Mouse (Mus musculus) intestine, embryonic 16.5 days (tissue): ENCODE data around the gene C1qtnf4. TPM values are rescaled to one million over a fixed set of nuclear protein-coding genes. Genes with fewer than 3 reads are reported as not detected.
"Not testable (repeated sequence)": the region's sequence is repeated elsewhere in the genome, so short reads cannot be mapped to it uniquely, and the experiment has no call there.

Experiments used
- ATAC-seq: fragments of 200-750 bp; cut with Nextera tagmentation; 2 replicates; pipeline ENCODE4 v1.8.0; 2017; ENCODE audit warnings: moderate TSS enrichment, moderate library complexity
- H3K27ac ChIP-seq: fragments of 300-500 bp; sonication (generic); 2 replicates; pipeline ENCODE4 v1.5.1; 2014; ENCODE audit warnings: mild to moderate bottlenecking, low read length
- H3K27me3 ChIP-seq: fragments of 300-500 bp; sonication (generic); replicated peaks from 2 replicates; pipeline ENCODE4 v1.6.1; 2014; ENCODE audit warnings: low read length, control low read depth, mixed read lengths; ENCODE audit not compliant: control insufficient read depth, insufficient read depth
- H3K36me3 ChIP-seq: fragments of 300-500 bp; sonication (generic); 2 replicates; pipeline ENCODE4 v1.6.1; 2014; ENCODE audit warnings: low read length, control low read depth; ENCODE audit not compliant: control insufficient read depth, insufficient read depth
- H3K4me1 ChIP-seq: fragments of 300-500 bp; sonication (generic); 2 replicates; pipeline ENCODE4 v1.6.1; 2014; ENCODE audit warnings: low read length, control low read depth, mixed read lengths; ENCODE audit not compliant: control insufficient read depth, insufficient read depth
- H3K4me2 ChIP-seq: fragments of 300-500 bp; sonication (generic); 2 replicates; pipeline ENCODE4 v1.6.1; 2014; ENCODE audit warnings: low read depth, low read length, control low read depth
- H3K4me3 ChIP-seq: fragments of 300-500 bp; sonication (generic); 2 replicates; pipeline ENCODE4 v1.5.1; 2014; ENCODE audit warnings: mild to moderate bottlenecking, low read length
- H3K9ac ChIP-seq: fragments of 300-500 bp; sonication (generic); 2 replicates; pipeline ENCODE4 v1.6.1; 2014; ENCODE audit warnings: low read depth, low read length
- H3K9me3 ChIP-seq: fragments of 300-500 bp; sonication (generic); 2 replicates; pipeline ENCODE4 v1.6.1; 2016; ENCODE audit warnings: low read length, control low read depth; ENCODE audit not compliant: control insufficient read depth
- WGBS: fragments of 180-500 bp; shearing (Covaris S2); extraction: QIAGEN DNeasy Blood & Tissue Kit; methylation state at CpG from one replicate; pipeline ENCODE4 v1.1.7; 2014; 5-methylcytosine and 5-hydroxymethylcytosine counted together
- polyA plus RNA-seq: library from polyadenylated mRNA; unstranded; fragments of >200 nt; fragmentation: Nextera tagmentation; extraction: Ambion mirVana; gene quantifications from 2 replicates; pipeline ENCODE4 v1.2.1, GENCODE M21; 2015

C1qtnf4 gene
- polyA plus RNA-seq, 1 experiment from 2014 or later: 3.3 TPM

- no peaks in the 10 kb centered on the region for H3K27me3 ChIP-seq
- no peak for ATAC-seq
- H3K9ac ChIP-seq: no peak overlapping the region
- no peak overlapping the region for H3K27ac ChIP-seq
- H3K36me3 ChIP-seq: no peaks in the 10 kb centered on the region
- H3K4me1 ChIP-seq: no peaks in the 10 kb centered on the region
- no peaks in the 10 kb centered on the region for H3K9me3 ChIP-seq
- WGBS: 76% methylated on average over 4 of the region's 5 CpGs
- no peak overlapping the region for H3K4me2 ChIP-seq
- no peak overlapping the region for H3K4me3 ChIP-seq
Observed at GRCm38 (mm10) chr2:90877584-90878259, 7.9 kb upstream of the C1qtnf4 start.

- no peaks in the 10 kb centered on the region for H3K4me1 ChIP-seq
- no peak for ATAC-seq
- no peaks in the 10 kb centered on the region for H3K27me3 ChIP-seq
- no peaks in the 10 kb centered on the region for H3K36me3 ChIP-seq
- H3K4me2 ChIP-seq: no peak overlapping the region
- H3K4me3 ChIP-seq: no peak overlapping the region
- H3K27ac ChIP-seq: no peak overlapping the region
- no peaks in the 10 kb centered on the region for H3K9me3 ChIP-seq
- H3K9ac ChIP-seq: no peak overlapping the region
Observed at GRCm38 (mm10) chr2:90879419-90879818, 6.2 kb upstream of the C1qtnf4 start.

DNA sequence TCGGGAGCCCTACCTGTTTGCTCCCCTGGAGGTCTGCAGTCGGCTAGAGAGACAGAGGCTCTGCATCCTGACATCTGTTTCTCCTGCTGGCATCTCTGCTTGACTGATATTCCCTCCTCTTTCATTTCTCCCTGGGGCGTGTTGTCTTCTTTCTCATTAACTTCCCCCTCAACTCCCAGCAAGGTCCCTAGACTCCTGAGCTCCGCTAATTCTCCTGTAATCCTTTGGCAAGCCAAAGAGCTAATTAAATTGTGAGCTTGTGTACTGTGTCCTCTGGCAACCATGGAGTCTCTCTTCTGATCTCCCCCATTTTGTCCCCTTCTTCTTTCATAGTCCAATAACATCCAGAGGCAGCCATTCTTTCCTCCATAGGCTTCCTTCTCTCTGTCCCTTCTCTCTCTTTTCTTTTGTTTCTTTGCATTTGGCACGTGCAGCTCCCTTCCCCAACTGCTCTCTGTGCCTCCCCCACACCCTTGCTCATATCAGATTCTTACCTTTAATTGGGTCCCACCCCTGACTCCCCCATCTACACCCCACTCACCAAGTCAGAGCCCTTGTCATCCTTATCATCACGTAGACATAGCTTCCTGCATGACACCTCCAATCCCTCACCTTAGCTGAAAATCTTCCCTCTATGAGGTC, 5.4 kb upstream of the C1qtnf4 start:
- Histone ChIP-seq H3K4me3 (no peak overlapping the region), H3K27me3 (0 out of 2 replicates have a peak, but pooled peaks cover 4% of the 10 kb centered on the region), H3K36me3 (no peaks in the 10 kb centered on the region), H3K9ac (no peak overlapping the region), H3K4me1 (peaks cover under 1% of the 10 kb centered on the region; the same call in 1 of the 2 replicates), H3K9me3 (no peaks in the 10 kb centered on the region), H3K27ac (no peak overlapping the region), H3K4me2 (no peak overlapping the region)
- no peak for ATAC-seq
- 45% methylated on average over 6 of the region's 6 CpGs for WGBS

DNA sequence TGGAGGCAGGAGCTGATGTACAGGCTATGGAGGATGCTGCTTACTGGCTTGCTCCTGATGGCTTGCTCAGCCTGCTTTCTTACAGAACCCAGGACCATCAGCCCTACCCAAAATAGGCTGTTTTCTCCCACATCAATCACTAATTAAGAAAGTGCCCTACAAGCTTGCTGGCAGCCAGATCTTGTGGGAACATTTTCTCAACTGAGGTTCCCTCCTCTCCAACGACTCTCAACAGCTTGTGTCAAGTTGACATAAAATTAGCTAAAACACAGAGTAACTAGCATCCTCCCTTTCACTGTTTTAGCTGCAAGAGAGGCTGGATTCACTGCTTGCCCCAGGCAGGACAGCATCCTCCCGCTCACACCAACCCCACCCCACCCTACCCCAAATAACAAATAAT, 3.8 kb upstream of the C1qtnf4 start:
- ATAC-seq: no peak
- Histone ChIP-seq H3K36me3 (no peaks in the 10 kb centered on the region), H3K27ac (no peak overlapping the region), H3K27me3 (peaks cover 11% of the 10 kb centered on the region; the same call in 1 of the 2 replicates), H3K4me1 (peaks cover 9% of the 10 kb centered on the region), H3K4me3 (no peak overlapping the region), H3K4me2 (no peak overlapping the region), H3K9me3 (no peaks in the 10 kb centered on the region), H3K9ac (no peak overlapping the region)
- 83% methylated on average over 2 of the region's 2 CpGs for WGBS

- Histone ChIP-seq H3K4me2 (peak overlapping the region; percentile 91; the same call in 1 of the 2 replicates), H3K27ac (no peak overlapping the region), H3K27me3 (peaks cover 30% of the 10 kb centered on the region), H3K36me3 (no peaks in the 10 kb centered on the region), H3K9me3 (no peaks in the 10 kb centered on the region), H3K4me1 (peaks cover 16% of the 10 kb centered on the region), H3K9ac (no peak overlapping the region), H3K4me3 (no peak overlapping the region)
- no peak for ATAC-seq
- WGBS: 41% methylated on average over 6 of the region's 6 CpGs
Observed at GRCm38 (mm10) chr2:90886436-90886835, 776 bp downstream of the C1qtnf4 start.

DNA sequence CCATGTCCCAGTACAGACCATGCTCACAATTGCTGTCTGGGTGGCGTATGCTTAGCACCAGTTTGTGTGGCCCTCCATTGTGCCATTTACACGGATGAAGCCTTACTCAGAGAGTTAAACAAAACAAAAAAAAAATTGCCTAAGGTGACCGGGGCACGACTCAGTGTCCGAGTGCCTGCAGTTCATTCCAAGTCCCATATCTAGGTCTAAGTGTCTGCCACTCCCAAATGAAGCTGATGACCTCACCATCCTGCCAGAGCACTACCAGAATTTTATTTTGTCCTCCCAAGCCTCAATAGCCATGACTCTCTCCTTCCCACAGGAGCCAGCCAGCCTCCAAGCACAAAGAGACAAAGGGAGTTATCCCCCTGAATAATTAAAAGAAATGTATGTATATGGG, 2.0 kb downstream of the C1qtnf4 start:
- H3K4me3 ChIP-seq: no peak overlapping the region
- H3K9ac ChIP-seq: no peak overlapping the region
- H3K36me3 ChIP-seq: no peaks in the 10 kb centered on the region
- peaks cover 16% of the 10 kb centered on the region for H3K4me1 ChIP-seq
- no peak overlapping the region for H3K27ac ChIP-seq
- no peak overlapping the region for H3K4me2 ChIP-seq
- 65% methylated on average over 5 of the region's 5 CpGs for WGBS
- H3K27me3 ChIP-seq: peaks cover 30% of the 10 kb centered on the region
- ATAC-seq: no peak
- H3K9me3 ChIP-seq: no peaks in the 10 kb centered on the region

GRCm38 (mm10) chr2:90889550-90890548, 4.2 kb downstream of the C1qtnf4 start:
- peaks cover 16% of the 10 kb centered on the region for H3K4me1 ChIP-seq
- peak; percentile 84 for ATAC-seq
- peaks cover 30% of the 10 kb centered on the region for H3K27me3 ChIP-seq
- no peak overlapping the region for H3K27ac ChIP-seq
- H3K36me3 ChIP-seq: no peaks in the 10 kb centered on the region
- 3% methylated on average over 127 of the region's 133 CpGs for WGBS
- peak overlapping the region; percentile 93 for H3K4me2 ChIP-seq
- peak overlapping the region; percentile 63 for H3K4me3 ChIP-seq
- no peaks in the 10 kb centered on the region for H3K9me3 ChIP-seq
- peak overlapping the region; percentile 72 for H3K9ac ChIP-seq

- Histone ChIP-seq H3K4me1 (peaks cover 7% of the 10 kb centered on the region; the same call in 1 of the 2 replicates), H3K27me3 (peaks cover 7% of the 10 kb centered on the region; the same call in 1 of the 2 replicates), H3K9ac (no peak overlapping the region), H3K27ac (no peak overlapping the region), H3K36me3 (peaks cover 9% of the 10 kb centered on the region), H3K4me2 (no peak overlapping the region), H3K9me3 (no peaks in the 10 kb centered on the region), H3K4me3 (no peak overlapping the region)
- 76% methylated on average over 6 of the region's 6 CpGs for WGBS
- peak; percentile 51; the same call in 1 of the 2 replicates for ATAC-seq
Observed at GRCm38 (mm10) chr2:90893673-90894298, 8.1 kb downstream of the C1qtnf4 start.

DNA sequence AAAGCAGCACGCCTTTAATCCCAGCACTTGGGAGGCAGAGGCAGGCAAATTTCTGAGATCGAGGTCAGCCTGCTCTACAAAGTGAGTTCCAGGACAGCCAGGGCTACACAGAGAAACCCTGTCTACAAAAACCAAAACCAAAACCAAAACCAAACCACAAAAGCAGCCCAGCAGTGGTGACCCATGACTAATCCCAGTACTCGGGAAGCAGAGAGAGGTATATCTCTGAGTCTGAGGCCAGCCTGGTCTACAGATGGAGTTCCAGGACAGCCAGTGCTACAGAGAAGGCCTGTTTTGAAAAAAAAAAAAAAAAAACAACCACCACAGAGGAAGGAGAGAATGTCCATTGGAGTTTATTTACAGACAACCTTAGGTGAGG, 8.6 kb downstream of the C1qtnf4 start:
- H3K36me3 ChIP-seq, H3K27ac ChIP-seq, ATAC-seq: not testable (repeated sequence)

More for the DNA sequence above, 8.6 kb downstream of the C1qtnf4 start:
- H3K4me3 ChIP-seq, H3K4me1 ChIP-seq, H3K9ac ChIP-seq, H3K4me2 ChIP-seq, H3K27me3 ChIP-seq, H3K9me3 ChIP-seq: not testable (repeated sequence)
- 83% methylated on average over 3 of the region's 3 CpGs for WGBS
